Mouse (Mus musculus): ENCODE measurements around the gene Cxcr1. TPM values are rescaled to one million over a fixed set of nuclear protein-coding genes. Genes with fewer than 3 reads are reported as not detected.

The Cxcr1 gene
- polyA plus RNA-seq, 1 experiment from 2014 or later, result not detected

DNA sequence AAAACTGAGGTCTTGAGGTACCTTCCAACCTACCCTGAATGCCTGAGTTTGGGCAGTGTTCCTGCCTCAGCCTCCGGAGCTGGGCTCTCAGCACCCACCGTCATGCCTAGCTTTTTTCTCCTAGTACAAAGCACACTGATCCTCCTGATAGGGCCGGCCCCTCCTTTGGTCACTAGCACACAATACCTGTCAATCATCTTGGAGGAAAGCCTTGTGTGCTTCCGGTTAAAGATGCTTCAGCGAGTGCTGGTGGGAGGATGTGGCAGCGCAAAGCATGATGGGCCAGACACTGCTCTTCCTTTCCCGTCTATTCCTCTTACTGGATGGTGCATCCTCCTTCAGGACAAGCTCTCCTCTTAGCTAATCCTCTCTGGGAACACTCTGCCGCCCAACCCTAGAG is 12.2 kb upstream of the Cxcr1 start:
- WGBS (ENCODE audit: missing documents), result 82% methylated on average over 8 of the region's 8 CpGs
- Histone ChIP-seq H3K27ac (no peak overlapping the region), H3K4me3 (ENCODE audit: inconsistent target) (no peak overlapping the region)

DNA sequence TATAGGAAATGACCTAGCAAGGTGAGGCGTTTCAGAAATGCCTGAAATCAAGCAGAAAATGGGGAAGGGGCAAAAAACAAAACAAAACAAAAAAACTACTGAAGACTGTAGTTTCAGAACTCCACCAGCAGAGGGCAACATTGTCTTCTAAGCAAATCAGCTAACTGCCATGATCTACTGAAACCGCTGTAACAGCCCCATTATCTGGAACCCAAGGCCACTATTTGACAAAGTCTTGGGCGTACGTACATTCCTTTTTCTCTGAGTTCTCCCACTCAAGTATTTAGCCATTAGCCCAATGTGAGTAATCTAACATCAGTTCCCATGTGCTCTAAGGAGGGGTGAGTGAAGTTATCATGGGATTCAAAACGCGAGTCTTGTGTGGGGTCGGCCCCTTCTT is 11.4 kb upstream of the Cxcr1 start:
- Histone ChIP-seq H3K36me3 (ENCODE audit: inconsistent target) (no peaks in the 10 kb centered on the region), H3K27ac (no peak overlapping the region), H3K4me3 (ENCODE audit: inconsistent target) (no peak overlapping the region), H3K79me2 (ENCODE audit: inconsistent target) (no peaks in the 10 kb centered on the region)
- WGBS (ENCODE audit: missing documents), result 43% methylated on average over 7 of the region's 7 CpGs

More for the DNA sequence above, 12.2 kb upstream of the Cxcr1 start:
- H3K79me2 ChIP-seq (ENCODE audit: inconsistent target), result no peaks in the 10 kb centered on the region
- H3K36me3 ChIP-seq (ENCODE audit: inconsistent target), result no peaks in the 10 kb centered on the region

GRCm38 (mm10) chr1:74203457-74203856 is 9.0 kb upstream of the Cxcr1 start:
- no peaks in the 10 kb centered on the region for H3K36me3 ChIP-seq (ENCODE audit: inconsistent target)
- WGBS (ENCODE audit: missing documents), result 48% methylated on average over 5 of the region's 5 CpGs
- H3K79me2 ChIP-seq (ENCODE audit: inconsistent target), result no peaks in the 10 kb centered on the region

GRCm38 (mm10) chr1:74201048-74201844 is 6.8 kb upstream of the Cxcr1 start:
- no peak overlapping the region for H3K4me3 ChIP-seq (ENCODE audit: inconsistent target)
- peak overlapping the region; percentile 67 for H3K27ac ChIP-seq
- no peaks in the 10 kb centered on the region for H3K79me2 ChIP-seq (ENCODE audit: inconsistent target)
- 62% methylated on average over 7 of the region's 7 CpGs for WGBS (ENCODE audit: missing documents)
- H3K36me3 ChIP-seq (ENCODE audit: inconsistent target), result no peaks in the 10 kb centered on the region

More at GRCm38 (mm10) chr1:74203457-74203856, 9.0 kb upstream of the Cxcr1 start:
- H3K4me3 ChIP-seq (ENCODE audit: inconsistent target), result no peak overlapping the region
- no peak overlapping the region for H3K27ac ChIP-seq

- WGBS (ENCODE audit: missing documents), result 87% methylated on average over 8 of the region's 8 CpGs
Measured at GRCm38 (mm10) chr1:74199046-74199445, 4.6 kb upstream of the Cxcr1 start.

GRCm38 (mm10) chr1:74197726-74198470 is 3.5 kb upstream of the Cxcr1 start:
- Histone ChIP-seq H3K4me3 (ENCODE audit: inconsistent target) (no peak overlapping the region), H3K36me3 (ENCODE audit: inconsistent target) (no peaks in the 10 kb centered on the region), H3K79me2 (ENCODE audit: inconsistent target) (no peaks in the 10 kb centered on the region), H3K27ac (no peak overlapping the region)
- 85% methylated on average over 12 of the region's 12 CpGs for WGBS (ENCODE audit: missing documents)

More at GRCm38 (mm10) chr1:74199046-74199445, 4.6 kb upstream of the Cxcr1 start:
- no peak overlapping the region for H3K27ac ChIP-seq
- no peaks in the 10 kb centered on the region for H3K79me2 ChIP-seq (ENCODE audit: inconsistent target)
- H3K4me3 ChIP-seq (ENCODE audit: inconsistent target), result no peak overlapping the region
- H3K36me3 ChIP-seq (ENCODE audit: inconsistent target), result no peaks in the 10 kb centered on the region

DNA sequence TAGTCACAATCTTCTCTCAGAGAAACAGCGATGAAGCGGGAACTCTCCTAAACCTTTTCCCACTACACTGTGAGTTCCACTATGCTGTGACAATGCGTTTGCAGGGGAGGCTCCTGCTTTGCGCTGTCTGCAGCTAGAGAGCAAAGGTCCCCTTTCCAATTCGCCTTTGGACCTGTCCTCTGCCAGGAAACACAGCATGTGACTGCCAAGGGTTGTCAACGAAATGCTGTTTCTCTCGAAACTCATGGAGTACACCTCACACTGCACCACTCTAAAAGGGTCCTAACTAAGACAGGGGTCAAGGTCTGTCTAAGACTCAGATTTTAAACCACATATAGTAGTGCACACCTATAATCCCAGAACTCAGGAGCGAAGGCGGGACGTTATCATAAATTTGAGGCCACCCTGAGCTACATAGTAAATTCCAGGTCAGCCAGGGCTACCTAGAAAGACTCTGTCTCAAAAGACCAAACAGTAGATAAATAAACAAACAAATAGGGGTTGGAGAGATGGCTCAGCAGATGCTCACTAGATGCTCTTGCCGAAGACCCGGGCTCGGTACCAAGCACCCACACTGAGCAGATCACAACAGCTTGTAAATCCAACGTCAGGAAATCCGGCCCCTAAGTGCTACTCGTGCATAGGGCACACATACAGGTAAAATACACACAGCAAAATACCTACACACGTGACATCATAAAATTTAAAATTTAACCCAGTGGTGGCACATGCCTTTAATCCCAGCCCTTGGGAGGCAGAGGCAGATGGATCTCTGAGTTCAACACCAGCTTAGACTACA is 2.4 kb upstream of the Cxcr1 start:
- H3K79me2 ChIP-seq (ENCODE audit: inconsistent target), result no peaks in the 10 kb centered on the region
- H3K36me3 ChIP-seq (ENCODE audit: inconsistent target), result no peaks in the 10 kb centered on the region
- H3K27ac ChIP-seq, result no peak overlapping the region
- 82% methylated on average over 17 of the region's 17 CpGs for WGBS (ENCODE audit: missing documents)
- H3K4me3 ChIP-seq (ENCODE audit: inconsistent target), result no peak overlapping the region

DNA sequence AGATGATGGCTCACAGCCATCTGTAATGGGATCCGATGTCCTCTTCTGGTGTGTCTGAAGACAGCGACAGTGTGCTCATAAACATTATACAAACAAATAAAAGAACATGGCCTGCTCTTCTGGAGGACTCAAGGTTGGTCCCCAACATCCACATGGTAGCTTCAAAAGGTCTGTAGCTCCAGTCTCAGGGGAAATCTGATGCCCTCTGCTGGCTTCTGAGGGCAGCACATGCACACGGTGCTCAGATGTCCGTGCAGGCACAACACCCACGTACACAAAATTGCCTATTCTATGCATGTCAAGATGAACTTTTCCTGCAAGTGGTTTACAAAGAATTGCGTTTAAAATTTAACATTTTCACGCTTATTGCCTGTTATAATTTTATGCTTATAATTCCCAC is 1.5 kb upstream of the Cxcr1 start:
- Histone ChIP-seq H3K4me3 (ENCODE audit: inconsistent target) (no peak overlapping the region), H3K27ac (no peak overlapping the region), H3K79me2 (ENCODE audit: inconsistent target) (no peaks in the 10 kb centered on the region), H3K36me3 (ENCODE audit: inconsistent target) (no peaks in the 10 kb centered on the region)
- 36% methylated on average over 7 of the region's 7 CpGs for WGBS (ENCODE audit: missing documents)

GRCm38 (mm10) chr1:74192711-74193110 is 1.7 kb downstream of the Cxcr1 start:
- Histone ChIP-seq H3K4me3 (ENCODE audit: inconsistent target) (no peak overlapping the region), H3K27ac (no peak overlapping the region), H3K79me2 (ENCODE audit: inconsistent target) (no peaks in the 10 kb centered on the region), H3K36me3 (ENCODE audit: inconsistent target) (no peaks in the 10 kb centered on the region)
- 89% methylated on average over 2 of the region's 2 CpGs for WGBS (ENCODE audit: missing documents)

DNA sequence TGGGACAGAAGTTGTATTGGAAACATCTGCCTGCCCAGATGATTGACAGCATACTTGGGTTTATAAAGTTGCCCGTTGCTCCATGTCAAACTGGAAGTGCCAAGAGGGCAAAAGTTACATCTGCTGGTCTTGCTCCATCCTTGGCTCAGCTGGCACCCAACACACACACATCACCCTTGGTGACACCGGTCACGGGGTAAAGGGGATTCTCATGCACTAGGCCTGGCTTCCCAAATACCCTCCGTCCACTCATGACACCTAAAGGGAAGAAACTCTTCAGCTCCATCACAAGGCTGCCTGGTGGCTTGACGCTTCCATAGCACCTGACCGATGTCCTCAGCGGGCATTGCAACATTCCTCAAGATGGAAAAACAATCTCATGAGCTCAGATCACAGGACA is 4.0 kb downstream of the Cxcr1 start:
- WGBS (ENCODE audit: missing documents), result 93% methylated on average over 7 of the region's 7 CpGs
- Histone ChIP-seq H3K79me2 (ENCODE audit: inconsistent target) (no peaks in the 10 kb centered on the region), H3K4me3 (ENCODE audit: inconsistent target) (no peak overlapping the region), H3K36me3 (ENCODE audit: inconsistent target) (no peaks in the 10 kb centered on the region), H3K27ac (no peak overlapping the region)

GRCm38 (mm10) chr1:74183006-74183405 is 11.4 kb downstream of the Cxcr1 start:
- Histone ChIP-seq H3K36me3 (ENCODE audit: inconsistent target) (no peaks in the 10 kb centered on the region), H3K27ac (no peak overlapping the region), H3K79me2 (ENCODE audit: inconsistent target) (no peaks in the 10 kb centered on the region), H3K4me3 (ENCODE audit: inconsistent target) (no peak overlapping the region)
- 50% methylated on average over 2 of the region's 2 CpGs for WGBS (ENCODE audit: missing documents)

DNA sequence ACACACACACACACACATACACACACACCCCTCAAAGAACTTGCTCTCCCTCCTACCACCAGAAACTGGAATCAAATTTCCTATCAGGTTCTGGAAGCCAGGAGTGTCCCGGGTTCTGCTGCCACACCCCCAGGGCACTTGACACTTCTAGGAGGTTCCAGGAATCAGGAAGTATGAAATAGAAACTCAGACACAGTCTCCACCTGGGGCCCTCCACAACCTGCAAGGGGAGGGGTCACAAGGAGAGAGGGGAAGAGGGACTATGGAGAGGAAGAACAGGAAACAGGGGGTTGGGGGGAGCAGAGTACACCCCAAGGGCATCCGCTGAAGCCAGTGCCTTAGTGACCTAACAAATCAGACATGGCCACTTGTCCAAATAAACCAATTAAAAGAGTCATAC is 13.0 kb downstream of the Cxcr1 start:
- no peaks in the 10 kb centered on the region for H3K36me3 ChIP-seq (ENCODE audit: inconsistent target)
- H3K79me2 ChIP-seq (ENCODE audit: inconsistent target), result no peaks in the 10 kb centered on the region
- H3K27ac ChIP-seq, result no peak overlapping the region
- H3K4me3 ChIP-seq (ENCODE audit: inconsistent target), result no peak overlapping the region
- WGBS (ENCODE audit: missing documents), result 45% methylated on average over 2 of the region's 2 CpGs

GRCm38 (mm10) chr1:74179624-74180408 is 14.6 kb downstream of the Cxcr1 start:
- H3K27ac ChIP-seq, result no peak overlapping the region
- WGBS (ENCODE audit: missing documents), result 65% methylated on average over 9 of the region's 9 CpGs
- H3K4me3 ChIP-seq (ENCODE audit: inconsistent target), result no peak overlapping the region
- H3K36me3 ChIP-seq (ENCODE audit: inconsistent target), result no peaks in the 10 kb centered on the region
- no peaks in the 10 kb centered on the region for H3K79me2 ChIP-seq (ENCODE audit: inconsistent target)

DNA sequence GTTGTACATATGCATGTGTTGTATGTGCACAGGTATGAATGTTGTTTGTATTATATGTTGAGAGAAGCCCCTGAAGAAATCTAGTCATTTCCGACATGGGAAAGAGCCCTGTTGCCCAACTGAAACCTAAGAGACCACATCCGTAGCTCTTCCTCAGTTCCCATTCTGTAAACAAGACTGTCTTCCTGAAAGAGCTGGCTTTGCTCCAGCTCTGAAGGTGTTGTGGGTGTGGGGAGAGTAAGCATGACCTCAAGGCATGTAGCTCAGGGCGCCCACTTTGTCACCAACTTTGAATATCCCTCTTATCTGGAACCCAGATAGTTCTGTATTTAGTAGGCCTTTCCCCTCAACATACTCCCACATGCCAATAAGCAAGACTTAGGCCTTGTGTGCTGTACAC is 15.8 kb downstream of the Cxcr1 start:
- whole genome bisulfite sequencing (ENCODE audit: missing documents), result 30% methylated on average over 3 of the region's 3 CpGs
- no peaks in the 10 kb centered on the region for H3K79me2 ChIP-seq (ENCODE audit: inconsistent target)

More for the DNA sequence above, 15.8 kb downstream of the Cxcr1 start:
- H3K4me3 ChIP-seq (ENCODE audit: inconsistent target), result no peak overlapping the region
- H3K36me3 ChIP-seq (ENCODE audit: inconsistent target), result no peaks in the 10 kb centered on the region
- no peak overlapping the region for H3K27ac ChIP-seq
